Mouse (Mus musculus): ENCODE measurements around the gene Hmgb2.
A peak's percentile ranks its signal among the peaks of the same experiment; 100 is the strongest.
"Not testable (repeated sequence)": the region's sequence is repeated elsewhere in the genome, so short reads cannot be mapped to it uniquely, and the experiment has no call there.

The Hmgb2 gene

GRCm38 (mm10) chr8:57511316-57512118, at the start of gene Hmgb2:
Gene Hmgb2 (plus strand): TSS chr8:57511907.
- DNase-seq (ENCODE audit: low spot score): peak; percentile 99

- DNase-seq (ENCODE audit: low spot score): no peak
These were observed 48.9 kb upstream of the Hmgb2 start for GRCm38 (mm10) chr8:57462839-57463238.

- DNase-seq (ENCODE audit: low spot score): no peak
These were observed 48.0 kb upstream of the Hmgb2 start for GRCm38 (mm10) chr8:57463757-57464156.

GRCm38 (mm10) chr8:57468624-57469023, 43.1 kb upstream of the Hmgb2 start:
- DNase-seq (ENCODE audit: low spot score): no peak

- DNase-seq (ENCODE audit: low spot score): no peak
These were observed 40.8 kb upstream of the Hmgb2 start for GRCm38 (mm10) chr8:57470863-57471262.

- DNase-seq (ENCODE audit: low spot score): no peak
These were observed 38.0 kb upstream of the Hmgb2 start for GRCm38 (mm10) chr8:57473751-57474150.

GRCm38 (mm10) chr8:57478406-57478805, 33.3 kb upstream of the Hmgb2 start:
- no peak for DNase-seq (ENCODE audit: low spot score)

GRCm38 (mm10) chr8:57479700-57480099, 32.0 kb upstream of the Hmgb2 start:
- no peak for DNase-seq (ENCODE audit: low spot score)

GRCm38 (mm10) chr8:57480606-57481005, 31.1 kb upstream of the Hmgb2 start:
- no peak for DNase-seq (ENCODE audit: low spot score)

GRCm38 (mm10) chr8:57486491-57487440, 24.9 kb upstream of the Hmgb2 start:
- DNase-seq (ENCODE audit: low spot score): peak; percentile 64

- DNase-seq (ENCODE audit: low spot score): peak; percentile 97
These were observed 24.1 kb upstream of the Hmgb2 start, which contains the start of gene Sap30 for GRCm38 (mm10) chr8:57487441-57488155. Gene Sap30 (minus strand): TSS chr8:57487860.

- DNase-seq (ENCODE audit: low spot score): peak; percentile 60
These were observed 23.4 kb upstream of the Hmgb2 start for GRCm38 (mm10) chr8:57488312-57488765.

- no peak for DNase-seq (ENCODE audit: low spot score)
These were observed 22.3 kb upstream of the Hmgb2 start for GRCm38 (mm10) chr8:57489366-57489765.

GRCm38 (mm10) chr8:57489896-57490295, 21.8 kb upstream of the Hmgb2 start:
- DNase-seq (ENCODE audit: low spot score): no peak

GRCm38 (mm10) chr8:57491873-57492272, 19.8 kb upstream of the Hmgb2 start:
- no peak for DNase-seq (ENCODE audit: low spot score)

GRCm38 (mm10) chr8:57498494-57498846, 13.2 kb upstream of the Hmgb2 start:
- DNase-seq (ENCODE audit: low spot score): no peak

- DNase-seq (ENCODE audit: low spot score): no peak
These were observed 12.7 kb upstream of the Hmgb2 start for GRCm38 (mm10) chr8:57498847-57499511.

GRCm38 (mm10) chr8:57503641-57504040, 8.1 kb upstream of the Hmgb2 start:
- peak; percentile 82 for DNase-seq (ENCODE audit: low spot score)

- DNase-seq (ENCODE audit: low spot score): not testable (repeated sequence)
These were observed 6.2 kb upstream of the Hmgb2 start for GRCm38 (mm10) chr8:57505500-57505899.

GRCm38 (mm10) chr8:57507556-57508063, 4.1 kb upstream of the Hmgb2 start:
- DNase-seq (ENCODE audit: low spot score): no peak

- DNase-seq (ENCODE audit: low spot score): no peak
These were observed 3.0 kb upstream of the Hmgb2 start for GRCm38 (mm10) chr8:57508657-57509056.
